Mouse (Mus musculus) bone marrow macrophage, adult 2 months (primary cell): ENCODE measurements around the gene Fancg. TPM values are rescaled to one million over a fixed set of nuclear protein-coding genes. Genes with fewer than 3 reads are reported as not detected.

ENCODE experiments used
- H3K27ac ChIP-seq: 2 replicates; pipeline ENCODE4 v1.5.1; 2012; ENCODE audit warnings: low read depth, low read length; ENCODE audit not compliant: insufficient read depth
- H3K4me1 ChIP-seq: 2 replicates; pipeline ENCODE4 v1.6.1; 2012; ENCODE audit warnings: low read length; ENCODE audit not compliant: control insufficient read depth, insufficient read depth
- H3K4me3 ChIP-seq: 2 replicates; pipeline ENCODE4 v1.5.1; 2012; ENCODE audit warnings: mild to moderate bottlenecking, low read length, moderate library complexity; ENCODE audit not compliant: insufficient read depth
- CTCF ChIP-seq: IDR thresholded peaks from 2 replicates; pipeline ENCODE4 v1.5.1; 2012; ENCODE audit warnings: low read depth, mild to moderate bottlenecking, low read length, moderate library complexity
- POLR2A ChIP-seq: IDR thresholded peaks from 2 replicates; pipeline ENCODE4 v1.6.1; 2012; ENCODE audit warnings: mild to moderate bottlenecking, low read depth, low read length, borderline replicate concordance
- polyA plus RNA-seq: library from polyadenylated mRNA; stranded (reverse); fragments of >200 nt; gene quantifications from 2 replicates; pipeline ENCODE4 v1.2.4, GENCODE M21; 2012; ENCODE audit not compliant: missing spikeins, insufficient read depth, insufficient read length

Gene Fancg
- polyA plus RNA-seq, 1 experiment = 13.3 TPM

GRCm38 (mm10) chr4:43033481-43033880, 23.2 kb upstream of the Fancg start:
- Histone ChIP-seq H3K4me3 (no peak overlapping the region), H3K4me1 (peaks cover 19% of the 10 kb centered on the region), H3K27ac (no peak overlapping the region)
- TF ChIP-seq CTCF = no peak
- no peak for TF ChIP-seq POLR2A

- TF ChIP-seq CTCF = no peak
- no peak for TF ChIP-seq POLR2A
- Histone ChIP-seq H3K4me3 (no peak overlapping the region), H3K4me1 (peaks cover 10% of the 10 kb centered on the region), H3K27ac (no peak overlapping the region)
Observed at GRCm38 (mm10) chr4:43032501-43032900, 22.2 kb upstream of the Fancg start.

- Histone ChIP-seq H3K27ac (peak within 1 kb of the TSS; percentile 65), H3K4me3 (peak within 1 kb of the TSS; percentile 76), H3K4me1 (peaks cover 7% of the 10 kb centered on the region)
- TF ChIP-seq POLR2A (peak; percentile 61; the same call in 1 of the 2 replicates), CTCF (no peak)
Observed at GRCm38 (mm10) chr4:43031237-43031995, 21.1 kb upstream of the Fancg start, which contains the start of gene Stoml2. Gene Stoml2, minus strand, starts transcription at chr4:43031710.

GRCm38 (mm10) chr4:43030780-43031230, 20.5 kb upstream of the Fancg start:
- Histone ChIP-seq H3K4me1 (peaks cover 7% of the 10 kb centered on the region), H3K27ac (peak overlapping the region; percentile 65)
- TF ChIP-seq CTCF = no peak
- TF ChIP-seq POLR2A = no peak

GRCm38 (mm10) chr4:43030352-43030751, 20.0 kb upstream of the Fancg start:
- TF ChIP-seq CTCF (no peak), POLR2A (no peak)
- no peak overlapping the region for H3K27ac ChIP-seq
- peak overlapping the region; percentile 76 for H3K4me3 ChIP-seq
- peaks cover 7% of the 10 kb centered on the region for H3K4me1 ChIP-seq

More at GRCm38 (mm10) chr4:43030780-43031230, 20.5 kb upstream of the Fancg start:
- H3K4me3 ChIP-seq = peak overlapping the region; percentile 76

- Histone ChIP-seq H3K4me3 (no peak overlapping the region), H3K4me1 (peaks cover 9% of the 10 kb centered on the region), H3K27ac (no peak overlapping the region)
- TF ChIP-seq POLR2A (no peak), CTCF (no peak)
Observed at GRCm38 (mm10) chr4:43029749-43030148, 19.4 kb upstream of the Fancg start.

GRCm38 (mm10) chr4:43029121-43029520, 18.8 kb upstream of the Fancg start:
- Histone ChIP-seq H3K27ac (no peak overlapping the region), H3K4me3 (no peak overlapping the region), H3K4me1 (peaks cover 12% of the 10 kb centered on the region)
- no peak for TF ChIP-seq POLR2A
- no peak for TF ChIP-seq CTCF

GRCm38 (mm10) chr4:43025084-43025960, 15.0 kb upstream of the Fancg start, which contains the start of gene Pigo:
Gene Pigo, minus strand, starts transcription at chr4:43025819.
- peak within 1 kb of the TSS; percentile 61 for H3K27ac ChIP-seq
- TF ChIP-seq POLR2A (0 out of 2 replicates have a peak, but pooled peaks have one; percentile 49), CTCF (peak; percentile 62)
- H3K4me3 ChIP-seq = peak within 1 kb of the TSS; percentile 74
- H3K4me1 ChIP-seq = peaks cover 8% of the 10 kb centered on the region

GRCm38 (mm10) chr4:43024673-43025072, 14.4 kb upstream of the Fancg start:
- TF ChIP-seq CTCF = no peak
- TF ChIP-seq POLR2A = no peak
- no peak overlapping the region for H3K27ac ChIP-seq
- peaks cover 6% of the 10 kb centered on the region; the same call in 1 of the 2 replicates for H3K4me1 ChIP-seq
- peak overlapping the region; percentile 74 for H3K4me3 ChIP-seq
